Mouse (Mus musculus) bone marrow, adult 2 months (tissue): Measurements from ENCODE around the gene Larp1b.

Experiments used
- CTCF ChIP-seq: fragments of 200-500 bp; IDR thresholded peaks from 2 replicates; pipeline ENCODE4 v1.5.1; 2011; ENCODE audit warnings: low read length, control low read depth; ENCODE audit not compliant: control insufficient read depth, insufficient read depth
- POLR2A ChIP-seq: fragments of 200-500 bp; IDR thresholded peaks from 2 replicates; pipeline ENCODE4 v1.6.1; 2011; ENCODE audit warnings: low read depth, mild to moderate bottlenecking, control low read depth, low read length, borderline replicate concordance; ENCODE audit not compliant: control insufficient read depth

DNA sequence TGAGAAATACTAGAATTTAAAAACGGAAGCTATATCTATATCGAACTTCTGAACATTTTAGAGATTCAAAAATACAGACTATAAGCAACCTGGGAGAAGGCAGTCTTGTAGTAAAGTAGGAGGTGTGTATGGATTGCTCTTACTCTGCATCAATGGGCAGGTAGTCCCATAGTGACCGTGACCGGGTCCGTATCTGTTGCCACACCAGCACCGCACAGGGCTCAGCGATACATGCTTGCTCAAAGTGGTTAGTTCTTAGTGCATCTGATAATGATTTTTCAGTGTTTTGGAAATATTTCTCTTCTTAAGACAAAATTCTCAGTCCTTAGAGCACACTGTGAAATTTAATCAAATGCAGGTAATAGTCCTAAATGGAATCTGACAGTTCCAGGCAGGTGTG lies 62.8 kb downstream of the Larp1b start:
- TF ChIP-seq POLR2A: no peak
- no peak for TF ChIP-seq CTCF
